Mouse (Mus musculus) brain, embryonic 14.5 days (tissue): Measurements from ENCODE around the gene Oas1f. TPM values are rescaled to one million over a fixed set of nuclear protein-coding genes. Genes with fewer than 3 reads are reported as not detected.
"Not testable (repeated sequence)": the region's sequence is repeated elsewhere in the genome, so short reads cannot be mapped to it uniquely, and the experiment has no call there.

Source experiments
- DNase-seq: peaks from one replicate; pipeline ENCODE4 v3.0.0-alpha.2; 2011; ENCODE audit warnings: low read depth
- CTCF ChIP-seq: fragments of 200-500 bp; IDR thresholded peaks from 2 replicates; pipeline ENCODE4 v1.5.1; 2012; ENCODE audit warnings: inconsistent platforms, mild to moderate bottlenecking, moderate library complexity, borderline replicate concordance; ENCODE audit not compliant: insufficient read depth, insufficient read length; ENCODE audit errors: extremely low read depth
- POLR2A ChIP-seq: fragments of 200-500 bp; IDR thresholded peaks from 2 replicates; pipeline ENCODE4 v1.6.1; 2012; ENCODE audit warnings: mild to moderate bottlenecking, inconsistent platforms, borderline replicate concordance; ENCODE audit not compliant: poor library complexity, insufficient read depth, insufficient read length, severe bottlenecking; ENCODE audit errors: extremely low read depth
- polyA plus RNA-seq: library from polyadenylated mRNA; depleted of rRNA; stranded (reverse); fragments of >200 nt; gene quantifications from 2 replicates; pipeline ENCODE4 v1.2.3, GENCODE M21; 2012; rRNA removed

The Oas1f gene
- polyA plus RNA-seq, 1 experiment: not detected

- TF ChIP-seq POLR2A: no peak
- TF ChIP-seq CTCF: no peak
Measured at GRCm38 (mm10) chr5:120887831-120888230, 40.7 kb downstream of the Oas1f start.

GRCm38 (mm10) chr5:120888294-120888815, 41.2 kb downstream of the Oas1f start:
- not testable (repeated sequence) for DNase-seq

More at GRCm38 (mm10) chr5:120887831-120888230, 40.7 kb downstream of the Oas1f start:
- DNase-seq: no peak

- no peak for TF ChIP-seq POLR2A
- no peak for TF ChIP-seq CTCF
- DNase-seq: no peak
Measured at GRCm38 (mm10) chr5:120890026-120890425, 42.9 kb downstream of the Oas1f start.

- TF ChIP-seq POLR2A (no peak), CTCF (no peak)
- no peak for DNase-seq
Measured at GRCm38 (mm10) chr5:120890991-120891390, 43.8 kb downstream of the Oas1f start.

- not testable (repeated sequence) for DNase-seq
Measured at GRCm38 (mm10) chr5:120891566-120892242, 44.5 kb downstream of the Oas1f start.

- TF ChIP-seq CTCF: no peak
- no peak for TF ChIP-seq POLR2A
Measured at GRCm38 (mm10) chr5:120892243-120892660, 45.1 kb downstream of the Oas1f start.

GRCm38 (mm10) chr5:120893866-120894265, 46.7 kb downstream of the Oas1f start:
- DNase-seq: not testable (repeated sequence)

More at GRCm38 (mm10) chr5:120892243-120892660, 45.1 kb downstream of the Oas1f start:
- DNase-seq: no peak

GRCm38 (mm10) chr5:120894692-120895091, 47.5 kb downstream of the Oas1f start:
- not testable (repeated sequence) for DNase-seq

- TF ChIP-seq POLR2A (no peak), CTCF (no peak)
- DNase-seq: peak; percentile 6
Measured at GRCm38 (mm10) chr5:120895231-120895900, 48.2 kb downstream of the Oas1f start.

- TF ChIP-seq CTCF (no peak), POLR2A (no peak)
- no peak for DNase-seq
Measured at GRCm38 (mm10) chr5:120898307-120898706, 51.1 kb downstream of the Oas1f start.

GRCm38 (mm10) chr5:120898726-120899125, 51.6 kb downstream of the Oas1f start:
- TF ChIP-seq CTCF: no peak
- TF ChIP-seq POLR2A: no peak
- DNase-seq: no peak

- no peak for TF ChIP-seq CTCF
- DNase-seq: no peak
Measured at GRCm38 (mm10) chr5:120900666-120901065, 53.5 kb downstream of the Oas1f start.

GRCm38 (mm10) chr5:120902056-120902455, 54.9 kb downstream of the Oas1f start:
- TF ChIP-seq CTCF (no peak), POLR2A (no peak)
- DNase-seq: no peak

- DNase-seq: not testable (repeated sequence)
Measured at GRCm38 (mm10) chr5:120906791-120907733, 59.9 kb downstream of the Oas1f start, which contains the start of gene Oas1a. Oas1a (minus strand) TSS chr5:120907521.

Other genes starting within 250 kb of the Oas1f start
- 32.8 and 38.1 TPM in 2 replicates for gene Rita1, start 234.8 kb upstream of the Oas1f start, polyA plus RNA-seq
- 42.7 and 49.7 TPM in 2 replicates for gene Ddx54, start 234.6 kb upstream of the Oas1f start, polyA plus RNA-seq
- 0.18 and 0.30 TPM in 2 replicates for gene Cfap73, start 213.1 kb upstream of the Oas1f start, polyA plus RNA-seq
- 1.00 and 2.8 TPM in 2 replicates for gene Rasal1, start 198.6 kb upstream of the Oas1f start, polyA plus RNA-seq
- gene Dtx1, start 135.4 kb upstream of the Oas1f start, polyA plus RNA-seq: 119 and 150 TPM in 2 replicates
- gene Oas2, start 97.5 kb upstream of the Oas1f start, polyA plus RNA-seq: 0.41 and 0.49 TPM in 2 replicates
- 0.40 and 0.67 TPM in 2 replicates for gene Oas3, start 69.7 kb upstream of the Oas1f start, polyA plus RNA-seq
- 0.10 and 0.19 TPM in 2 replicates for gene Oas1e, start 51.8 kb upstream of the Oas1f start, polyA plus RNA-seq
- gene Oas1c, start 34.9 kb upstream of the Oas1f start, polyA plus RNA-seq: 0.40 and 0.56 TPM in 2 replicates
- gene Oas1h, start 14.1 kb downstream of the Oas1f start, polyA plus RNA-seq: not detected in 2 replicates
- gene Oas1g, start 40.2 kb downstream of the Oas1f start, polyA plus RNA-seq: 0.10 and 0.16 TPM in 2 replicates
- gene Oas1a, start 60.2 kb downstream of the Oas1f start, polyA plus RNA-seq: 0.32 and 0.56 TPM in 2 replicates
- 0.11 TPM in 1 of 2 replicates, not detected in the other for gene Oas1d, start 67.2 kb downstream of the Oas1f start, polyA plus RNA-seq
- gene Rph3a, start 162.7 kb downstream of the Oas1f start, polyA plus RNA-seq: 21.8 and 31.1 TPM in 2 replicates